Mouse (Mus musculus): ENCODE data around the gene Mettl21a. TPM values are rescaled to one million over a fixed set of nuclear protein-coding genes. Genes with fewer than 3 reads are reported as not detected.
A peak's percentile ranks its signal among the peaks of the same experiment; 100 is the strongest.
"Not testable (repeated sequence)": the region's sequence is repeated elsewhere in the genome, so short reads cannot be mapped to it uniquely, and the experiment has no call there.

The Mettl21a gene
- polyA plus RNA-seq (2015; fragmentation: Nextera tagmentation; extraction: Ambion mirVana) = 19.0 and 19.2 TPM in 2 replicates

- Histone ChIP-seq H3K4me1 (ENCODE audit: control insufficient read depth, insufficient read depth, low read length) (peaks cover 16% of the 10 kb centered on the region; the same call in 1 of the 2 replicates), H3K36me3 (ENCODE audit: control insufficient read depth, insufficient read depth, low read length) (no peaks in the 10 kb centered on the region), H3K4me3 (replicated peaks; ENCODE audit: low read length) (peak within 1 kb of the TSS; percentile 85), H3K9me3 (replicated peaks; ENCODE audit: control insufficient read depth, low read length) (no peaks in the 10 kb centered on the region), H3K27me3 (ENCODE audit: control insufficient read depth, insufficient read depth, low read length) (no peaks in the 10 kb centered on the region), H3K4me2 (ENCODE audit: low read depth, low read length) (peak within 1 kb of the TSS; percentile 83), H3K27ac (ENCODE audit: low read length) (peak within 1 kb of the TSS; percentile 96), H3K9ac (ENCODE audit: low read length) (peak within 1 kb of the TSS; percentile 96)
- peak; percentile 94 for ATAC-seq (ENCODE audit: insufficient read depth, low FRiP score)
- WGBS = 0% methylated on average over 72 of the region's 72 CpGs
Observed at GRCm38 (mm10) chr1:64616881-64617714, at the start of gene Mettl21a. TSS of gene Mettl21a (minus strand) at chr1:64617242.

GRCm38 (mm10) chr1:64658876-64659275 lies 41.8 kb upstream of the Mettl21a start:
- no peaks in the 10 kb centered on the region for H3K4me1 ChIP-seq (ENCODE audit: control insufficient read depth, insufficient read depth, low read length)
- whole genome bisulfite sequencing = 55% methylated on average over 7 of the region's 7 CpGs
- H3K9me3 ChIP-seq (replicated peaks; ENCODE audit: control insufficient read depth, low read length) = no peaks in the 10 kb centered on the region
- no peaks in the 10 kb centered on the region for H3K36me3 ChIP-seq (ENCODE audit: control insufficient read depth, insufficient read depth, low read length)
- no peak overlapping the region for H3K4me2 ChIP-seq (ENCODE audit: low read depth, low read length)
- no peaks in the 10 kb centered on the region for H3K27me3 ChIP-seq (ENCODE audit: control insufficient read depth, insufficient read depth, low read length)
- no peak for ATAC-seq (ENCODE audit: insufficient read depth, low FRiP score)
- H3K9ac ChIP-seq (ENCODE audit: low read length) = no peak overlapping the region
- H3K27ac ChIP-seq (ENCODE audit: low read length) = no peak overlapping the region
- no peak overlapping the region for H3K4me3 ChIP-seq (replicated peaks; ENCODE audit: low read length)

GRCm38 (mm10) chr1:64656423-64657129 lies 39.5 kb upstream of the Mettl21a start:
- no peak for ATAC-seq (ENCODE audit: insufficient read depth, low FRiP score)
- Histone ChIP-seq H3K9me3 (replicated peaks; ENCODE audit: control insufficient read depth, low read length) (no peaks in the 10 kb centered on the region), H3K36me3 (ENCODE audit: control insufficient read depth, insufficient read depth, low read length) (no peaks in the 10 kb centered on the region), H3K9ac (ENCODE audit: low read length) (no peak overlapping the region), H3K4me1 (ENCODE audit: control insufficient read depth, insufficient read depth, low read length) (no peaks in the 10 kb centered on the region), H3K4me2 (ENCODE audit: low read depth, low read length) (no peak overlapping the region), H3K27ac (ENCODE audit: low read length) (no peak overlapping the region), H3K27me3 (ENCODE audit: control insufficient read depth, insufficient read depth, low read length) (no peaks in the 10 kb centered on the region), H3K4me3 (replicated peaks; ENCODE audit: low read length) (no peak overlapping the region)
- WGBS = 79% methylated on average over 3 of the region's 3 CpGs

GRCm38 (mm10) chr1:64655415-64655814 lies 38.4 kb upstream of the Mettl21a start:
- Histone ChIP-seq H3K4me2 (ENCODE audit: low read depth, low read length) (no peak overlapping the region), H3K4me1 (ENCODE audit: control insufficient read depth, insufficient read depth, low read length) (no peaks in the 10 kb centered on the region), H3K36me3 (ENCODE audit: control insufficient read depth, insufficient read depth, low read length) (no peaks in the 10 kb centered on the region), H3K9ac (ENCODE audit: low read length) (no peak overlapping the region), H3K27me3 (ENCODE audit: control insufficient read depth, insufficient read depth, low read length) (no peaks in the 10 kb centered on the region), H3K9me3 (replicated peaks; ENCODE audit: control insufficient read depth, low read length) (no peaks in the 10 kb centered on the region), H3K4me3 (replicated peaks; ENCODE audit: low read length) (no peak overlapping the region), H3K27ac (ENCODE audit: low read length) (no peak overlapping the region)
- ATAC-seq (ENCODE audit: insufficient read depth, low FRiP score) = no peak
- WGBS = 18% methylated on average over 1 of the region's 1 CpGs

GRCm38 (mm10) chr1:64653701-64654100 lies 36.7 kb upstream of the Mettl21a start:
- Histone ChIP-seq H3K36me3 (ENCODE audit: control insufficient read depth, insufficient read depth, low read length) (no peaks in the 10 kb centered on the region), H3K4me2 (ENCODE audit: low read depth, low read length) (no peak overlapping the region), H3K9ac (ENCODE audit: low read length) (no peak overlapping the region), H3K4me1 (ENCODE audit: control insufficient read depth, insufficient read depth, low read length) (peaks cover 2% of the 10 kb centered on the region; the same call in 1 of the 2 replicates), H3K4me3 (replicated peaks; ENCODE audit: low read length) (no peak overlapping the region), H3K27me3 (ENCODE audit: control insufficient read depth, insufficient read depth, low read length) (no peaks in the 10 kb centered on the region), H3K9me3 (replicated peaks; ENCODE audit: control insufficient read depth, low read length) (no peaks in the 10 kb centered on the region), H3K27ac (ENCODE audit: low read length) (no peak overlapping the region)
- 92% methylated on average over 6 of the region's 6 CpGs for WGBS
- ATAC-seq (ENCODE audit: insufficient read depth, low FRiP score) = no peak

GRCm38 (mm10) chr1:64649362-64650124 lies 32.5 kb upstream of the Mettl21a start:
- no peaks in the 10 kb centered on the region for H3K27me3 ChIP-seq (ENCODE audit: control insufficient read depth, insufficient read depth, low read length)
- no peaks in the 10 kb centered on the region for H3K36me3 ChIP-seq (ENCODE audit: control insufficient read depth, insufficient read depth, low read length)
- H3K4me1 ChIP-seq (ENCODE audit: control insufficient read depth, insufficient read depth, low read length) = peaks cover 2% of the 10 kb centered on the region; the same call in 1 of the 2 replicates
- no peaks in the 10 kb centered on the region for H3K9me3 ChIP-seq (replicated peaks; ENCODE audit: control insufficient read depth, low read length)
- ATAC-seq (ENCODE audit: insufficient read depth, low FRiP score) = no peak
- no peak overlapping the region for H3K4me3 ChIP-seq (replicated peaks; ENCODE audit: low read length)
- H3K9ac ChIP-seq (ENCODE audit: low read length) = no peak overlapping the region
- H3K4me2 ChIP-seq (ENCODE audit: low read depth, low read length) = no peak overlapping the region
- no peak overlapping the region for H3K27ac ChIP-seq (ENCODE audit: low read length)
- WGBS = 56% methylated on average over 11 of the region's 11 CpGs

GRCm38 (mm10) chr1:64644513-64644912 lies 27.5 kb upstream of the Mettl21a start:
- 86% methylated on average over 3 of the region's 3 CpGs for WGBS
- no peak overlapping the region for H3K4me3 ChIP-seq (replicated peaks; ENCODE audit: low read length)
- no peak overlapping the region for H3K4me2 ChIP-seq (ENCODE audit: low read depth, low read length)
- no peak overlapping the region for H3K9ac ChIP-seq (ENCODE audit: low read length)
- H3K27ac ChIP-seq (ENCODE audit: low read length) = no peak overlapping the region
- ATAC-seq (ENCODE audit: insufficient read depth, low FRiP score) = no peak
- no peaks in the 10 kb centered on the region for H3K9me3 ChIP-seq (replicated peaks; ENCODE audit: control insufficient read depth, low read length)
- H3K4me1 ChIP-seq (ENCODE audit: control insufficient read depth, insufficient read depth, low read length) = peaks cover 1% of the 10 kb centered on the region; the same call in 1 of the 2 replicates
- H3K27me3 ChIP-seq (ENCODE audit: control insufficient read depth, insufficient read depth, low read length) = no peaks in the 10 kb centered on the region
- H3K36me3 ChIP-seq (ENCODE audit: control insufficient read depth, insufficient read depth, low read length) = no peaks in the 10 kb centered on the region

- not testable (repeated sequence) for ATAC-seq (ENCODE audit: insufficient read depth, low FRiP score); H3K4me1 ChIP-seq (ENCODE audit: control insufficient read depth, insufficient read depth, low read length); H3K4me3 ChIP-seq (replicated peaks; ENCODE audit: low read length); H3K4me2 ChIP-seq (ENCODE audit: low read depth, low read length); H3K27me3 ChIP-seq (ENCODE audit: control insufficient read depth, insufficient read depth, low read length); H3K27ac ChIP-seq (ENCODE audit: low read length); H3K9me3 ChIP-seq (replicated peaks; ENCODE audit: control insufficient read depth, low read length); H3K9ac ChIP-seq (ENCODE audit: low read length); H3K36me3 ChIP-seq (ENCODE audit: control insufficient read depth, insufficient read depth, low read length)
- WGBS = 96% methylated on average over 8 of the region's 8 CpGs
Observed at GRCm38 (mm10) chr1:64642541-64642940, 25.5 kb upstream of the Mettl21a start.
